Mouse (Mus musculus) limb, embryonic 15.5 days (tissue): ENCODE data around the gene Smg6. TPM values are rescaled to one million over a fixed set of nuclear protein-coding genes. Genes with fewer than 3 reads are reported as not detected.
"Not testable (repeated sequence)": the region's sequence is repeated elsewhere in the genome, so short reads cannot be mapped to it uniquely, and the experiment has no call there.

Source experiments
- ATAC-seq: fragments of 200-750 bp; cut with Nextera tagmentation; 2 replicates; pipeline ENCODE4 v1.8.0; 2017; ENCODE audit warnings: low read depth, moderate TSS enrichment; ENCODE audit not compliant: insufficient number of reproducible peaks, low FRiP score, low TSS enrichment
- H3K27ac ChIP-seq: fragments of 300-500 bp; sonication (generic); 2 replicates; pipeline ENCODE4 v1.5.1; 2015; ENCODE audit warnings: moderate library complexity, mild to moderate bottlenecking, inconsistent platforms
- H3K27me3 ChIP-seq: fragments of 300-500 bp; sonication (generic); 2 replicates; pipeline ENCODE4 v1.6.1; 2015; ENCODE audit warnings: inconsistent platforms
- H3K36me3 ChIP-seq: fragments of 300-500 bp; sonication (generic); 2 replicates; pipeline ENCODE4 v1.6.1; 2015; ENCODE audit warnings: inconsistent platforms
- H3K4me1 ChIP-seq: fragments of 300-500 bp; sonication (generic); 2 replicates; pipeline ENCODE4 v1.6.1; 2015; ENCODE audit warnings: inconsistent platforms
- H3K4me2 ChIP-seq: fragments of 300-500 bp; sonication (generic); 2 replicates; pipeline ENCODE4 v1.6.1; 2015; ENCODE audit warnings: mild to moderate bottlenecking, inconsistent platforms
- H3K4me3 ChIP-seq: fragments of 300-500 bp; sonication (generic); 2 replicates; pipeline ENCODE4 v1.5.1; 2015; ENCODE audit warnings: mild to moderate bottlenecking, inconsistent platforms
- H3K9ac ChIP-seq: fragments of 300-500 bp; sonication (generic); 2 replicates; pipeline ENCODE4 v1.6.1; 2015; ENCODE audit warnings: inconsistent platforms
- H3K9me3 ChIP-seq: fragments of 300-500 bp; sonication (generic); 2 replicates; pipeline ENCODE4 v1.6.1; 2016; ENCODE audit warnings: inconsistent platforms
- WGBS: fragments of 180-500 bp; shearing (Covaris S2); methylation state at CpG from one replicate; pipeline ENCODE4 v1.1.7; 2015; 5-methylcytosine and 5-hydroxymethylcytosine counted together
- polyA plus RNA-seq: library from polyadenylated mRNA; unstranded; fragments of >200 nt; fragmentation: Nextera tagmentation; extraction: Ambion mirVana; gene quantifications from 2 replicates; pipeline ENCODE4 v1.2.1, GENCODE M21; 2015

Gene Smg6
- polyA plus RNA-seq, 1 experiment from 2014 or later = 17.6 TPM

GRCm38 (mm10) chr11:75172151-75173094 is 246.8 kb downstream of the Smg6 start:
- Histone ChIP-seq H3K27ac (no peak overlapping the region), H3K4me2 (peak overlapping the region; percentile 85), H3K27me3 (peaks cover 51% of the 10 kb centered on the region), H3K4me1 (peaks cover 63% of the 10 kb centered on the region), H3K9me3 (no peaks in the 10 kb centered on the region), H3K36me3 (peaks cover 9% of the 10 kb centered on the region), H3K4me3 (peak overlapping the region; percentile 58), H3K9ac (no peak overlapping the region)
- WGBS = under 1% methylated on average over 73 of the region's 75 CpGs
- ATAC-seq = 0 out of 2 replicates have a peak, but pooled peaks have one; percentile 0

GRCm38 (mm10) chr11:75173095-75173798 is 247.6 kb downstream of the Smg6 start:
- WGBS = under 1% methylated on average over 70 of the region's 71 CpGs
- peaks cover 64% of the 10 kb centered on the region for H3K4me1 ChIP-seq
- H3K9ac ChIP-seq = no peak overlapping the region

GRCm38 (mm10) chr11:75173799-75174165 is 248.2 kb downstream of the Smg6 start:
- WGBS = 3% methylated on average over 15 of the region's 15 CpGs
- peak overlapping the region; percentile 58 for H3K4me3 ChIP-seq
- no peak overlapping the region for H3K9ac ChIP-seq
- peaks cover 44% of the 10 kb centered on the region for H3K27me3 ChIP-seq
- peaks cover 63% of the 10 kb centered on the region for H3K4me1 ChIP-seq
- H3K9me3 ChIP-seq = no peaks in the 10 kb centered on the region
- no peak for ATAC-seq
- peak overlapping the region; percentile 85 for H3K4me2 ChIP-seq
- H3K27ac ChIP-seq = no peak overlapping the region
- H3K36me3 ChIP-seq = peaks cover 14% of the 10 kb centered on the region

More at GRCm38 (mm10) chr11:75173095-75173798, 247.6 kb downstream of the Smg6 start:
- peak overlapping the region; percentile 58 for H3K4me3 ChIP-seq
- H3K36me3 ChIP-seq = peaks cover 14% of the 10 kb centered on the region
- peaks cover 44% of the 10 kb centered on the region for H3K27me3 ChIP-seq
- no peak overlapping the region for H3K27ac ChIP-seq
- H3K4me2 ChIP-seq = peak overlapping the region; percentile 85
- ATAC-seq = peak; percentile 30
- H3K9me3 ChIP-seq = no peaks in the 10 kb centered on the region

- H3K4me2 ChIP-seq = not testable (repeated sequence)
These were observed 249.0 kb downstream of the Smg6 start for GRCm38 (mm10) chr11:75174574-75174973.

GRCm38 (mm10) chr11:75178011-75178410 is 252.4 kb downstream of the Smg6 start:
- Histone ChIP-seq H3K27ac (peak overlapping the region; percentile 84), H3K27me3 (peaks cover 10% of the 10 kb centered on the region), H3K4me2 (peak overlapping the region; percentile 81), H3K4me3 (peak overlapping the region; percentile 81), H3K9me3 (no peaks in the 10 kb centered on the region), H3K9ac (peak overlapping the region; percentile 70), H3K36me3 (peaks cover 45% of the 10 kb centered on the region), H3K4me1 (peaks cover 32% of the 10 kb centered on the region)
- ATAC-seq = no peak
- 44% methylated on average over 12 of the region's 12 CpGs for WGBS

More at GRCm38 (mm10) chr11:75174574-75174973, 249.0 kb downstream of the Smg6 start:
- Histone ChIP-seq H3K36me3 (peaks cover 14% of the 10 kb centered on the region), H3K4me1 (peaks cover 62% of the 10 kb centered on the region), H3K27me3 (peaks cover 44% of the 10 kb centered on the region)
- not testable (repeated sequence) for H3K9me3 ChIP-seq, H3K4me3 ChIP-seq, ATAC-seq, H3K9ac ChIP-seq, H3K27ac ChIP-seq
- WGBS = 67% methylated on average over 6 of the region's 6 CpGs

GRCm38 (mm10) chr11:75178672-75179208 is 253.1 kb downstream of the Smg6 start, which contains the start of gene Ovca2:
Gene Ovca2, minus strand, starts transcription at chr11:75178835.
- Histone ChIP-seq H3K27me3 (peaks cover 2% of the 10 kb centered on the region), H3K27ac (peak within 1 kb of the TSS; percentile 84), H3K4me2 (peak within 1 kb of the TSS; percentile 81), H3K4me3 (peak within 1 kb of the TSS; percentile 81), H3K4me1 (peaks cover 25% of the 10 kb centered on the region), H3K9me3 (no peaks in the 10 kb centered on the region), H3K36me3 (peaks cover 53% of the 10 kb centered on the region), H3K9ac (peak within 1 kb of the TSS; percentile 70)
- peak; percentile 89 for ATAC-seq
- WGBS = under 1% methylated on average over 33 of the region's 33 CpGs

- H3K27ac ChIP-seq = no peak overlapping the region
- no peak overlapping the region for H3K4me3 ChIP-seq
- ATAC-seq = no peak
- WGBS = 76% methylated on average over 2 of the region's 2 CpGs
- H3K9me3 ChIP-seq = no peaks in the 10 kb centered on the region
- H3K4me1 ChIP-seq = peaks cover 6% of the 10 kb centered on the region
- H3K36me3 ChIP-seq = peaks cover 53% of the 10 kb centered on the region
- H3K27me3 ChIP-seq = no peaks in the 10 kb centered on the region
- H3K9ac ChIP-seq = no peak overlapping the region
- no peak overlapping the region for H3K4me2 ChIP-seq
These were observed 258.4 kb downstream of the Smg6 start for GRCm38 (mm10) chr11:75183917-75184570.

GRCm38 (mm10) chr11:75184573-75184972 is 258.9 kb downstream of the Smg6 start:
- no peak overlapping the region for H3K27ac ChIP-seq
- 92% methylated on average over 5 of the region's 5 CpGs for WGBS
- H3K4me3 ChIP-seq = no peak overlapping the region
- H3K4me1 ChIP-seq = peaks cover 7% of the 10 kb centered on the region
- no peak overlapping the region for H3K4me2 ChIP-seq
- no peaks in the 10 kb centered on the region for H3K27me3 ChIP-seq
- peaks cover 53% of the 10 kb centered on the region for H3K36me3 ChIP-seq
- ATAC-seq = no peak
- H3K9ac ChIP-seq = no peak overlapping the region
- H3K9me3 ChIP-seq = no peaks in the 10 kb centered on the region

GRCm38 (mm10) chr11:75184986-75185385 is 259.4 kb downstream of the Smg6 start:
- Histone ChIP-seq H3K27me3 (no peaks in the 10 kb centered on the region), H3K9ac (no peak overlapping the region), H3K4me2 (no peak overlapping the region), H3K36me3 (peaks cover 49% of the 10 kb centered on the region), H3K27ac (no peak overlapping the region), H3K4me1 (peaks cover 9% of the 10 kb centered on the region), H3K4me3 (no peak overlapping the region), H3K9me3 (no peaks in the 10 kb centered on the region)
- 54% methylated on average over 2 of the region's 2 CpGs for WGBS
- no peak for ATAC-seq

- Histone ChIP-seq H3K27ac (0 out of 2 replicates have a peak overlapping the region, but pooled peaks have one; percentile 1), H3K9ac (peak overlapping the region; percentile 65), H3K4me2 (peak overlapping the region; percentile 87), H3K4me3 (peak overlapping the region; percentile 86), H3K27me3 (peaks cover 32% of the 10 kb centered on the region), H3K36me3 (peaks cover 4% of the 10 kb centered on the region), H3K9me3 (no peaks in the 10 kb centered on the region), H3K4me1 (peaks cover 37% of the 10 kb centered on the region)
- WGBS = under 1% methylated on average over 22 of the region's 22 CpGs
- peak; percentile 1; the same call in 1 of the 2 replicates for ATAC-seq
These were observed 264.2 kb downstream of the Smg6 start for GRCm38 (mm10) chr11:75189713-75190370.

GRCm38 (mm10) chr11:75190371-75190724 is 264.7 kb downstream of the Smg6 start:
- under 1% methylated on average over 24 of the region's 24 CpGs for WGBS
- peaks cover 42% of the 10 kb centered on the region for H3K4me1 ChIP-seq
- peak overlapping the region; percentile 87 for H3K4me2 ChIP-seq
- H3K9me3 ChIP-seq = no peaks in the 10 kb centered on the region
- H3K36me3 ChIP-seq = 0 out of 2 replicates have a peak, but pooled peaks cover 4% of the 10 kb centered on the region
- ATAC-seq = peak; percentile 75; the same call in 1 of the 2 replicates
- peaks cover 37% of the 10 kb centered on the region for H3K27me3 ChIP-seq
- no peak overlapping the region for H3K27ac ChIP-seq
- peak overlapping the region; percentile 86 for H3K4me3 ChIP-seq
- H3K9ac ChIP-seq = peak overlapping the region; percentile 65
